Mouse (Mus musculus) liver, embryonic 13.5 days (tissue): ENCODE results near the gene Phb2. TPM values are rescaled to one million over a fixed set of nuclear protein-coding genes. Genes with fewer than 3 reads are reported as not detected.
A peak's percentile ranks its signal among the peaks of the same experiment; 100 is the strongest.

ENCODE experiments used
- ATAC-seq: fragments of 200-750 bp; cut with Nextera tagmentation; 2 replicates; pipeline ENCODE4 v1.8.0; 2017; ENCODE audit warnings: low read depth, mild to moderate bottlenecking, moderate number of reproducible peaks, moderate library complexity
- DNase-seq: peaks from one replicate; pipeline ENCODE4 v3.0.0; 2022
- H3K27ac ChIP-seq: fragments of 300-500 bp; sonication (generic); 2 replicates; pipeline ENCODE4 v1.5.1; 2015; ENCODE audit warnings: moderate library complexity, mild to moderate bottlenecking, inconsistent platforms
- H3K27me3 ChIP-seq: fragments of 300-500 bp; sonication (generic); 2 replicates; pipeline ENCODE4 v1.6.1; 2015; ENCODE audit warnings: mild to moderate bottlenecking, inconsistent platforms
- H3K36me3 ChIP-seq: fragments of 300-500 bp; sonication (generic); 2 replicates; pipeline ENCODE4 v1.6.1; 2015; ENCODE audit warnings: mild to moderate bottlenecking, inconsistent platforms
- H3K4me1 ChIP-seq: fragments of 300-500 bp; sonication (generic); replicated peaks from 2 replicates; pipeline ENCODE4 v1.6.1; 2015; ENCODE audit warnings: inconsistent platforms
- H3K4me2 ChIP-seq: fragments of 300-500 bp; sonication (generic); 2 replicates; pipeline ENCODE4 v1.6.1; 2015; ENCODE audit warnings: inconsistent platforms, mild to moderate bottlenecking, moderate library complexity
- H3K4me3 ChIP-seq: fragments of 300-500 bp; sonication (generic); replicated peaks from 2 replicates; pipeline ENCODE4 v1.5.1; 2015; ENCODE audit warnings: mild to moderate bottlenecking, inconsistent platforms
- H3K9ac ChIP-seq: fragments of 300-500 bp; sonication (generic); 2 replicates; pipeline ENCODE4 v1.6.1; 2015; ENCODE audit warnings: mild to moderate bottlenecking, inconsistent platforms
- H3K9me3 ChIP-seq: fragments of 300-500 bp; sonication (generic); replicated peaks from 2 replicates; pipeline ENCODE4 v1.6.1; 2016; ENCODE audit warnings: inconsistent platforms
- WGBS: fragments of 180-500 bp; shearing (Covaris S2); methylation state at CpG from one replicate; pipeline ENCODE4 v1.1.7; 2015; ENCODE audit not compliant: insufficient replicate concordance; 5-methylcytosine and 5-hydroxymethylcytosine counted together
- polyA plus RNA-seq: library from polyadenylated mRNA; unstranded; fragments of >200 nt; fragmentation: Nextera tagmentation; extraction: Ambion mirVana; gene quantifications from 2 replicates; pipeline ENCODE4 v1.2.1, GENCODE M21; 2015

Gene Phb2
- polyA plus RNA-seq, 1 experiment from 2014 or later = 356 TPM

GRCm38 (mm10) chr6:124704417-124704816 is 7.7 kb upstream of the Phb2 start:
- no peak overlapping the region for H3K9ac ChIP-seq
- DNase-seq (no peak), ATAC-seq (no peak)
- no peak overlapping the region for H3K27ac ChIP-seq
- peaks cover 27% of the 10 kb centered on the region for H3K4me1 ChIP-seq
- H3K4me2 ChIP-seq = no peak overlapping the region
- 88% methylated on average over 2 of the region's 2 CpGs for WGBS
- H3K36me3 ChIP-seq = peaks cover 99% of the 10 kb centered on the region
- no peaks in the 10 kb centered on the region for H3K27me3 ChIP-seq
- no peak overlapping the region for H3K4me3 ChIP-seq
- no peaks in the 10 kb centered on the region for H3K9me3 ChIP-seq

GRCm38 (mm10) chr6:124706061-124706627 is 6.0 kb upstream of the Phb2 start:
- ATAC-seq = no peak
- Histone ChIP-seq H3K4me2 (no peak overlapping the region), H3K9me3 (no peaks in the 10 kb centered on the region), H3K36me3 (peaks cover 89% of the 10 kb centered on the region), H3K9ac (no peak overlapping the region), H3K4me1 (peaks cover 31% of the 10 kb centered on the region), H3K4me3 (no peak overlapping the region), H3K27me3 (no peaks in the 10 kb centered on the region), H3K27ac (no peak overlapping the region)
- WGBS = 79% methylated on average over 5 of the region's 5 CpGs
- DNase-seq = no peak

GRCm38 (mm10) chr6:124708289-124708889 is 3.7 kb upstream of the Phb2 start:
- WGBS = 84% methylated on average over 10 of the region's 10 CpGs
- no peak overlapping the region for H3K4me3 ChIP-seq
- 0 out of 2 replicates have a peak overlapping the region, but pooled peaks have one; percentile 11 for H3K9ac ChIP-seq
- H3K4me1 ChIP-seq = peaks cover 42% of the 10 kb centered on the region
- no peak overlapping the region for H3K27ac ChIP-seq
- no peak for DNase-seq
- H3K36me3 ChIP-seq = peaks cover 69% of the 10 kb centered on the region
- no peak overlapping the region for H3K4me2 ChIP-seq
- H3K9me3 ChIP-seq = no peaks in the 10 kb centered on the region
- ATAC-seq = no peak
- H3K27me3 ChIP-seq = no peaks in the 10 kb centered on the region

GRCm38 (mm10) chr6:124712918-124713317 is 782 bp downstream of the Phb2 start:
- Histone ChIP-seq H3K4me1 (peaks cover 61% of the 10 kb centered on the region), H3K9ac (peak overlapping the region; percentile 85), H3K27ac (peak overlapping the region; percentile 88), H3K4me3 (peak overlapping the region; percentile 88), H3K9me3 (no peaks in the 10 kb centered on the region), H3K27me3 (no peaks in the 10 kb centered on the region), H3K36me3 (peaks cover 69% of the 10 kb centered on the region), H3K4me2 (peak overlapping the region; percentile 95)
- no peak for DNase-seq
- ATAC-seq = no peak
- 5% methylated on average over 11 of the region's 11 CpGs for WGBS

GRCm38 (mm10) chr6:124716864-124717490 is 4.8 kb downstream of the Phb2 start:
- Histone ChIP-seq H3K27me3 (no peaks in the 10 kb centered on the region), H3K9me3 (no peaks in the 10 kb centered on the region), H3K4me1 (peaks cover 70% of the 10 kb centered on the region), H3K9ac (no peak overlapping the region), H3K27ac (no peak overlapping the region), H3K4me3 (no peak overlapping the region), H3K4me2 (no peak overlapping the region), H3K36me3 (peaks cover 49% of the 10 kb centered on the region)
- ATAC-seq (no peak), DNase-seq (peak; percentile 44)
- 67% methylated on average over 20 of the region's 20 CpGs for WGBS

GRCm38 (mm10) chr6:124717968-124718367 is 5.8 kb downstream of the Phb2 start:
- Histone ChIP-seq H3K4me3 (no peak overlapping the region), H3K4me1 (peaks cover 67% of the 10 kb centered on the region), H3K27ac (peak overlapping the region; percentile 87), H3K36me3 (peaks cover 49% of the 10 kb centered on the region), H3K4me2 (no peak overlapping the region), H3K9me3 (no peaks in the 10 kb centered on the region), H3K9ac (no peak overlapping the region), H3K27me3 (no peaks in the 10 kb centered on the region)
- DNase-seq = no peak
- WGBS = 84% methylated on average over 13 of the region's 13 CpGs
- no peak for ATAC-seq

GRCm38 (mm10) chr6:124718703-124719102 is 6.6 kb downstream of the Phb2 start:
- H3K9me3 ChIP-seq = no peaks in the 10 kb centered on the region
- DNase-seq (no peak), ATAC-seq (no peak)
- peak overlapping the region; percentile 63 for H3K9ac ChIP-seq
- peaks cover 65% of the 10 kb centered on the region for H3K4me1 ChIP-seq
- H3K27me3 ChIP-seq = no peaks in the 10 kb centered on the region
- peak overlapping the region; percentile 87 for H3K27ac ChIP-seq
- peak overlapping the region; percentile 54 for H3K4me2 ChIP-seq
- 0 out of 2 replicates have a peak overlapping the region, but pooled peaks have one; percentile 16 for H3K4me3 ChIP-seq
- 77% methylated on average over 16 of the region's 16 CpGs for WGBS
- peaks cover 43% of the 10 kb centered on the region for H3K36me3 ChIP-seq

GRCm38 (mm10) chr6:124719354-124719978 is 7.3 kb downstream of the Phb2 start:
- ATAC-seq = peak; percentile 93
- WGBS = 28% methylated on average over 7 of the region's 7 CpGs
- no peaks in the 10 kb centered on the region for H3K9me3 ChIP-seq

GRCm38 (mm10) chr6:124720904-124721303 is 8.8 kb downstream of the Phb2 start:
- DNase-seq (no peak), ATAC-seq (no peak)
- Histone ChIP-seq H3K4me2 (no peak overlapping the region), H3K4me3 (no peak overlapping the region), H3K36me3 (peaks cover 26% of the 10 kb centered on the region), H3K9me3 (no peaks in the 10 kb centered on the region), H3K9ac (no peak overlapping the region), H3K4me1 (peaks cover 68% of the 10 kb centered on the region), H3K27me3 (no peaks in the 10 kb centered on the region), H3K27ac (peak overlapping the region; percentile 50; the same call in 1 of the 2 replicates)
- 73% methylated on average over 11 of the region's 11 CpGs for WGBS

More at GRCm38 (mm10) chr6:124719354-124719978, 7.3 kb downstream of the Phb2 start:
- Histone ChIP-seq H3K36me3 (peaks cover 35% of the 10 kb centered on the region), H3K27ac (peak overlapping the region; percentile 87), H3K9ac (peak overlapping the region; percentile 63), H3K27me3 (no peaks in the 10 kb centered on the region), H3K4me1 (peaks cover 63% of the 10 kb centered on the region), H3K4me3 (0 out of 2 replicates have a peak overlapping the region, but pooled peaks have one; percentile 16), H3K4me2 (peak overlapping the region; percentile 54)
- DNase-seq = peak; percentile 57

GRCm38 (mm10) chr6:124722876-124723473 is 10.8 kb downstream of the Phb2 start:
- Histone ChIP-seq H3K9ac (no peak overlapping the region), H3K4me3 (no peak overlapping the region), H3K4me2 (no peak overlapping the region), H3K36me3 (peaks cover 16% of the 10 kb centered on the region), H3K9me3 (no peaks in the 10 kb centered on the region), H3K27ac (no peak overlapping the region), H3K4me1 (peaks cover 64% of the 10 kb centered on the region), H3K27me3 (no peaks in the 10 kb centered on the region)
- 67% methylated on average over 6 of the region's 6 CpGs for WGBS
- ATAC-seq (no peak), DNase-seq (no peak)

GRCm38 (mm10) chr6:124723541-124723940 is 11.4 kb downstream of the Phb2 start:
- Histone ChIP-seq H3K9ac (no peak overlapping the region), H3K4me2 (no peak overlapping the region), H3K27ac (peak overlapping the region; percentile 29), H3K9me3 (no peaks in the 10 kb centered on the region), H3K4me3 (no peak overlapping the region), H3K27me3 (no peaks in the 10 kb centered on the region), H3K4me1 (peaks cover 59% of the 10 kb centered on the region), H3K36me3 (peaks cover 21% of the 10 kb centered on the region; the same call in 1 of the 2 replicates)
- 52% methylated on average over 8 of the region's 8 CpGs for WGBS
- no peak for ATAC-seq
- no peak for DNase-seq
